Mouse (Mus musculus) forebrain, embryonic 11.5 days (tissue): ENCODE measurements at regions not wholly inside any gene's neighbourhood (a gene's known extent, or its start where the extent isn't known, plus 50 kb on each side); places are given as distances from the start of the nearest gene placed in this dataset.

Experiments
- ATAC-seq: fragments of 200-750 bp; cut with Nextera tagmentation; replicated peaks from 2 replicates; pipeline ENCODE4 v1.8.0; 2017; ENCODE audit warnings: moderate TSS enrichment; ENCODE audit not compliant: low FRiP score
- DNase-seq: peaks from one replicate; pipeline ENCODE4 v3.0.0-alpha.2; 2017; ENCODE audit warnings: low spot score
- H3K27ac ChIP-seq: fragments of 300-500 bp; sonication (generic); 2 replicates; pipeline ENCODE4 v1.5.1; 2014; ENCODE audit warnings: low read depth, low read length
- H3K27me3 ChIP-seq: fragments of 300-500 bp; sonication (generic); 2 replicates; pipeline ENCODE4 v1.6.1; 2014; ENCODE audit warnings: mild to moderate bottlenecking, low read length, mixed read lengths; ENCODE audit not compliant: control insufficient read depth, insufficient read depth
- H3K36me3 ChIP-seq: fragments of 300-500 bp; sonication (generic); 2 replicates; pipeline ENCODE4 v1.6.1; 2014; ENCODE audit warnings: mild to moderate bottlenecking, low read length, moderate library complexity, mixed read lengths; ENCODE audit not compliant: control insufficient read depth, insufficient read depth
- H3K4me1 ChIP-seq: fragments of 300-500 bp; sonication (generic); replicated peaks from 2 replicates; pipeline ENCODE4 v1.6.1; 2014; ENCODE audit warnings: low read length, mixed read lengths; ENCODE audit not compliant: control insufficient read depth, insufficient read depth
- H3K4me2 ChIP-seq: fragments of 300-500 bp; sonication (generic); 2 replicates; pipeline ENCODE4 v1.6.1; 2014; ENCODE audit warnings: low read depth, mild to moderate bottlenecking, low read length, moderate library complexity, mixed read lengths; ENCODE audit not compliant: severe bottlenecking
- H3K4me3 ChIP-seq: fragments of 300-500 bp; sonication (generic); 2 replicates; pipeline ENCODE4 v1.5.1; 2014; ENCODE audit warnings: low read depth, low read length
- H3K9ac ChIP-seq: fragments of 300-500 bp; sonication (generic); 2 replicates; pipeline ENCODE4 v1.6.1; 2014; ENCODE audit warnings: low read length
- H3K9me3 ChIP-seq: fragments of 300-500 bp; sonication (generic); 2 replicates; pipeline ENCODE4 v1.6.1; 2016; ENCODE audit warnings: low read length, mixed read lengths; ENCODE audit not compliant: control insufficient read depth
- WGBS: fragments of 180-500 bp; shearing (Covaris S2); extraction: QIAGEN DNeasy Blood & Tissue Kit; methylation state at CpG from one replicate; pipeline ENCODE4 v1.1.7; 2014; 5-methylcytosine and 5-hydroxymethylcytosine counted together

DNA sequence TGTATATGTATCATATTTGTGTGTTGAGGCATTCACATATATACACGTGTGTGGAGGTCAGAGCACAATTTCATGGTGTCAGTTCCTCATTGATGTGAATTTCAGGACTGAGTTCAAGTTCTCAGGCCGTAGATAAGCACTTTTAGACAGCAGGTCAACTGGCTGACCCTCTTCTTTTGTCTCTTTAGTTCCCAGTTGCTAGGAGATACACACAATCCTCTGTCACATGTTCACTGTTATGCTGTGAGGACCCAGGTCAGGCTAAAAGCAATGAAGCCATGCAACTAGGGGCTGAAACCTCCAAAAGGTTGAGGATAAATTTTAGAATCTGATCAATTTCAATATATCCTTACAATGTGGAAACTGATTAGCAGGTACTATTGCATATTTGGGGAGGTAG lies 783.5 kb downstream of the Galc start:
- 33% methylated on average over 2 of the region's 2 CpGs for WGBS
- H3K36me3 ChIP-seq: no peaks in the 10 kb centered on the region
- no peak overlapping the region for H3K27ac ChIP-seq
- no peaks in the 10 kb centered on the region; the same call in 1 of the 2 replicates for H3K4me1 ChIP-seq
- ATAC-seq: no peak; the same call in 1 of the 2 replicates
- no peak for DNase-seq
- no peaks in the 10 kb centered on the region for H3K9me3 ChIP-seq
- no peaks in the 10 kb centered on the region for H3K27me3 ChIP-seq
- H3K4me3 ChIP-seq: no peak overlapping the region
- no peak overlapping the region for H3K9ac ChIP-seq
- no peak overlapping the region for H3K4me2 ChIP-seq

GRCm38 (mm10) chr12:97469183-97469582 lies 790.1 kb downstream of the Galc start:
- DNase-seq (no peak), ATAC-seq (no peak)
- Histone ChIP-seq H3K4me2 (no peak overlapping the region), H3K4me3 (no peak overlapping the region), H3K9ac (no peak overlapping the region), H3K27me3 (no peaks in the 10 kb centered on the region), H3K4me1 (no peaks in the 10 kb centered on the region), H3K27ac (no peak overlapping the region), H3K9me3 (no peaks in the 10 kb centered on the region), H3K36me3 (no peaks in the 10 kb centered on the region)
- 67% methylated on average over 3 of the region's 3 CpGs for WGBS

GRCm38 (mm10) chr12:97436141-97436540 lies 823.1 kb downstream of the Galc start:
- DNase-seq (no peak), ATAC-seq (no peak)
- Histone ChIP-seq H3K27ac (no peak overlapping the region), H3K4me1 (no peaks in the 10 kb centered on the region), H3K9me3 (no peaks in the 10 kb centered on the region), H3K9ac (no peak overlapping the region), H3K27me3 (no peaks in the 10 kb centered on the region), H3K4me2 (no peak overlapping the region), H3K36me3 (no peaks in the 10 kb centered on the region), H3K4me3 (no peak overlapping the region)
- WGBS: 77% methylated on average over 3 of the region's 3 CpGs

DNA sequence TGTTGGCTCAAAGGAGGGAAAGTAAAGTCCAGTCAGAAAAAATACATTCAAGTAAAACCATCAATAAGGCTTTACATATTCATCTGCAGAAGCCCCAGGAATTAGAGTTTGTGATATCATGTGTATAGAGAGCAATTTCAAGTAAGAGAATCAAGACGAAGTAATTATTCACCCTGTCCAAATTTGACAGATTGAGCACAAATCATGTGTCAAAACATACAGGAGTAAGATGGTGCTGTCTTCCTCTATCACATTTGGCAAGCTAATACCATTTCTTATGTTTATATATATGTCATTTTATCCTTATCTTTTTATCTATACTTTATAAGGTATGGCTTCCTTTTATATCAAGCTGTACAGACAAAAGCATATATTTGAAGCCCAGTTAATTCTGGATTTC lies 825.2 kb downstream of the Galc start:
- WGBS: 74% methylated on average over 1 of the region's 1 CpGs
- H3K9me3 ChIP-seq: no peaks in the 10 kb centered on the region
- H3K27me3 ChIP-seq: no peaks in the 10 kb centered on the region
- H3K9ac ChIP-seq: no peak overlapping the region
- no peak overlapping the region for H3K4me3 ChIP-seq
- DNase-seq (no peak), ATAC-seq (no peak)
- H3K36me3 ChIP-seq: no peaks in the 10 kb centered on the region
- no peak overlapping the region for H3K4me2 ChIP-seq
- H3K27ac ChIP-seq: no peak overlapping the region
- H3K4me1 ChIP-seq: no peaks in the 10 kb centered on the region

GRCm38 (mm10) chr12:97432704-97433103 lies 826.6 kb downstream of the Galc start:
- 87% methylated on average over 4 of the region's 4 CpGs for WGBS
- ATAC-seq: no peak

DNA sequence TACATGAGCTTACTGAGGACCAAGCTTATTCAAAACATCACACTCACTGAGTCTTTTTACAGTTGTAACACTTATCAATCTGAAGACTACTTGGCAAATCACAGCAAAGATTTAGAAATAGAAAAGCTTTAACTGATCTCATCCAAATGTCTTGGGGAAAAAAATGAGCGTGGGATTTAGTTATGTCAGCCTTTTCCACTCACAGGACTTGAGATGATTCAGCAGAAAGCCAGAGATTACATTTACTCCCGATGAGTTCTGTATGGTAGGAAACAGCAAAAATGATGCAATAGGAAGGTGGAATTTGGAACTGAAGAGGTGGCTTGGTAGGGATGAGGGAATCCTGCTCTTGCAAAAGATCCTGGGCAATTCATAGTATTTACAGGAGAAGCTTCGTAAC lies 831.0 kb downstream of the Galc start:
- Histone ChIP-seq H3K4me2 (no peak overlapping the region), H3K36me3 (no peaks in the 10 kb centered on the region), H3K27ac (no peak overlapping the region), H3K4me3 (no peak overlapping the region), H3K9ac (no peak overlapping the region), H3K27me3 (no peaks in the 10 kb centered on the region), H3K4me1 (no peaks in the 10 kb centered on the region), H3K9me3 (no peaks in the 10 kb centered on the region)
- DNase-seq: no peak
- WGBS: 92% methylated on average over 3 of the region's 3 CpGs
- ATAC-seq: no peak

More at GRCm38 (mm10) chr12:97432704-97433103, 826.6 kb downstream of the Galc start:
- no peak for DNase-seq
- H3K36me3 ChIP-seq: no peaks in the 10 kb centered on the region
- H3K9me3 ChIP-seq: no peaks in the 10 kb centered on the region
- H3K27me3 ChIP-seq: no peaks in the 10 kb centered on the region
- H3K27ac ChIP-seq: no peak overlapping the region
- H3K4me1 ChIP-seq: no peaks in the 10 kb centered on the region
- H3K4me2 ChIP-seq: no peak overlapping the region
- H3K4me3 ChIP-seq: no peak overlapping the region
- no peak overlapping the region for H3K9ac ChIP-seq

- H3K36me3 ChIP-seq: no peaks in the 10 kb centered on the region
- no peaks in the 10 kb centered on the region for H3K27me3 ChIP-seq
- no peaks in the 10 kb centered on the region for H3K9me3 ChIP-seq
- no peak overlapping the region for H3K4me3 ChIP-seq
- WGBS: 98% methylated on average over 3 of the region's 3 CpGs
- H3K27ac ChIP-seq: no peak overlapping the region
- H3K4me2 ChIP-seq: no peak overlapping the region
- H3K9ac ChIP-seq: no peak overlapping the region
- no peak for ATAC-seq
- DNase-seq: no peak
- H3K4me1 ChIP-seq: no peaks in the 10 kb centered on the region
Observed at GRCm38 (mm10) chr12:97424726-97425125, 834.5 kb downstream of the Galc start.

DNA sequence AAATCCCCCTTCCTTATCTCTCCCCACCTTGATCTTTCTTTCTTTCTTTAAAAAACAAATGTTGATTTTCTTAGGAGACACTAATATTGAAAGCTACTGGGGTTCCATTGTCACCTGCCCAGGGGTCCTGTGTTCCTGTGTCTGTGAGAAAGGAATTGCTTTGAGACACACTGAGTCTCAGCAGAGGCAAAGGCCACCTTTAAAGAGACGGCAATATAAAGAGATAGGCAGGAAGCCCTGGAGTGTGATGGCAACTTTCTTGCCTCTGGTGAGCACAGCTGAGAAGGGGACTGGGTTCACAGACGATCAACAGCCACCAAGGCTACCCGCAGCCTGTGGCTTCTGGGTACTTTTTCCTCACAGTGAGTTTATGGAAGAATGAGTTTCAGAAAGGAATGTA lies 855.8 kb downstream of the Galc start:
- WGBS: 12% methylated on average over 3 of the region's 3 CpGs
- Histone ChIP-seq H3K27ac (no peak overlapping the region), H3K4me2 (no peak overlapping the region), H3K36me3 (no peaks in the 10 kb centered on the region), H3K4me1 (no peaks in the 10 kb centered on the region), H3K4me3 (no peak overlapping the region), H3K9ac (no peak overlapping the region), H3K27me3 (no peaks in the 10 kb centered on the region), H3K9me3 (no peaks in the 10 kb centered on the region)
- DNase-seq: no peak
- ATAC-seq: peak; percentile 52

DNA sequence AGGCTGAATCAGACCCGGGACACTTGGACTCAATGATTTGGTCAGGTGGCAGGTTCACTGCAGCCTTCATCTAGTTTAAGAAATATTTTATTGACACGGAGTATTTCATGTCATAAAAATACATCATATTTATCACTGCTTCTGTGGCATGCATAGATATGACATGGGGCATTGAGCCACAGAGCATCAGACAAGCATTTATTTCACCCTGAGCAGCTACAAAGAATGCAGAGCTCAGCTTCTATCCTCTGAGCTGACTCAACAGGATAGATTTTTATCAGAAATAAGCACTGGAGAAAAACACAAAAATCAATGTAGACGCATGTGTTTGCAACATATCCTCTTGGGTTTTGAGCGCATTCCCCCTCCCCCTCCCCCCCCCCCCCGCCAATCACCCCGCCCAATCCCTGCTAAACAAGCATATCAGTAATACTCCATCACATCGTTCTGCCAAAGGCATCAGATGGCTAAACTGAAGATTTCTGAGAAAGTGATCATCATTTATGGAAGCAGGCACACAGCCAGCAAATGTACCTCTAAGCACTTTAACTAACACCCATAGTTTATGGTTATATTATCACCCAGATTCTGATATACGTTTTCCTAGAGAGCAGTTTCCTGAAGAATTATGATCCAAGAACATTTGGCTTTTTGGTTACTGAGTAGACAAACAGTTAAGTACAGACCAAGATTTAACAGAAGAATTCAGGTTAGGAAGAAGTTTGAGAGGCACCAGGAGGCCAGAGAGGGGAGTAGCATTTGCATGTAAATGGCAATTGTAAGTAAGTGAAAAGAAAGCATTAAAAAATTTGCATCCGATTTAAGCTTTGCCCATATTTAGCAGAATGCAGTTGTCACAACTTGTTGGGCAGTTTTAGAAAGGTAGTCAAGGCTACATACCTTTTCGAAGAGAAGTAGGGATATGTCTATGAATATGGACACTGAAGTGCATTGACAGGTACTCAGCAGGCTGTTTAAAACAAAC lies 856.6 kb downstream of the Galc start:
- H3K27ac ChIP-seq: no peak overlapping the region
- no peaks in the 10 kb centered on the region for H3K9me3 ChIP-seq
- no peak overlapping the region for H3K9ac ChIP-seq
- ATAC-seq (0 out of 2 replicates have a peak, but pooled peaks have one; percentile 16), DNase-seq (no peak)
- no peaks in the 10 kb centered on the region for H3K36me3 ChIP-seq
- no peaks in the 10 kb centered on the region for H3K27me3 ChIP-seq
- H3K4me2 ChIP-seq: no peak overlapping the region
- WGBS: 30% methylated on average over 9 of the region's 10 CpGs
- H3K4me3 ChIP-seq: no peak overlapping the region
- no peaks in the 10 kb centered on the region for H3K4me1 ChIP-seq
